Mouse (Mus musculus): ENCODE data around the gene A4galt. TPM values are rescaled to one million over a fixed set of nuclear protein-coding genes. Genes with fewer than 3 reads are reported as not detected.
A peak's percentile ranks its signal among the peaks of the same experiment; 100 is the strongest.
"Not testable (repeated sequence)": the region's sequence is repeated elsewhere in the genome, so short reads cannot be mapped to it uniquely, and the experiment has no call there.

A4galt gene
- total RNA-seq (2014; fragmentation: Nextera tagmentation) = not detected in 2 replicates
- not detected in 2 replicates for total RNA-seq (2017)

GRCm38 (mm10) chr15:83251176-83252004, at the start of gene A4galt:
TSS of gene A4galt (minus strand) at chr15:83251774.
- no peak for ATAC-seq (replicated peaks; ENCODE audit: poor library complexity, severe bottlenecking)

GRCm38 (mm10) chr15:83299916-83300582, 48.5 kb upstream of the A4galt start:
- ATAC-seq (replicated peaks; ENCODE audit: poor library complexity, severe bottlenecking) = no peak

GRCm38 (mm10) chr15:83299450-83299849, 47.9 kb upstream of the A4galt start:
- ATAC-seq (replicated peaks; ENCODE audit: poor library complexity, severe bottlenecking) = no peak

GRCm38 (mm10) chr15:83298810-83299209, 47.2 kb upstream of the A4galt start:
- no peak for ATAC-seq (replicated peaks; ENCODE audit: poor library complexity, severe bottlenecking)

GRCm38 (mm10) chr15:83298313-83298712, 46.7 kb upstream of the A4galt start:
- ATAC-seq (replicated peaks; ENCODE audit: poor library complexity, severe bottlenecking) = no peak

GRCm38 (mm10) chr15:83296771-83297311, 45.3 kb upstream of the A4galt start:
- ATAC-seq (replicated peaks; ENCODE audit: poor library complexity, severe bottlenecking) = no peak

- no peak for ATAC-seq (replicated peaks; ENCODE audit: poor library complexity, severe bottlenecking)
Observed at GRCm38 (mm10) chr15:83296050-83296449, 44.5 kb upstream of the A4galt start.

- ATAC-seq (replicated peaks; ENCODE audit: poor library complexity, severe bottlenecking) = peak; percentile 76
Observed at GRCm38 (mm10) chr15:83294954-83295353, 43.4 kb upstream of the A4galt start.

- ATAC-seq (replicated peaks; ENCODE audit: poor library complexity, severe bottlenecking) = no peak
Observed at GRCm38 (mm10) chr15:83293706-83294645, 42.4 kb upstream of the A4galt start.

GRCm38 (mm10) chr15:83293144-83293543, 41.6 kb upstream of the A4galt start:
- no peak for ATAC-seq (replicated peaks; ENCODE audit: poor library complexity, severe bottlenecking)

- no peak for ATAC-seq (replicated peaks; ENCODE audit: poor library complexity, severe bottlenecking)
Observed at GRCm38 (mm10) chr15:83292261-83293056, 40.9 kb upstream of the A4galt start.

- no peak for ATAC-seq (replicated peaks; ENCODE audit: poor library complexity, severe bottlenecking)
Observed at GRCm38 (mm10) chr15:83290899-83291298, 39.3 kb upstream of the A4galt start.

GRCm38 (mm10) chr15:83284828-83285227, 33.3 kb upstream of the A4galt start:
- no peak for ATAC-seq (replicated peaks; ENCODE audit: poor library complexity, severe bottlenecking)

- ATAC-seq (replicated peaks; ENCODE audit: poor library complexity, severe bottlenecking) = no peak
Observed at GRCm38 (mm10) chr15:83282397-83282796, 30.8 kb upstream of the A4galt start.

GRCm38 (mm10) chr15:83281303-83281702, 29.7 kb upstream of the A4galt start:
- no peak for ATAC-seq (replicated peaks; ENCODE audit: poor library complexity, severe bottlenecking)

- ATAC-seq (replicated peaks; ENCODE audit: poor library complexity, severe bottlenecking) = no peak
Observed at GRCm38 (mm10) chr15:83278579-83278978, 27.0 kb upstream of the A4galt start.

- no peak for ATAC-seq (replicated peaks; ENCODE audit: poor library complexity, severe bottlenecking)
Observed at GRCm38 (mm10) chr15:83277451-83277850, 25.9 kb upstream of the A4galt start.

- not testable (repeated sequence) for ATAC-seq (replicated peaks; ENCODE audit: poor library complexity, severe bottlenecking)
Observed at GRCm38 (mm10) chr15:83274237-83274636, 22.7 kb upstream of the A4galt start.

GRCm38 (mm10) chr15:83273017-83273416, 21.4 kb upstream of the A4galt start:
- no peak for ATAC-seq (replicated peaks; ENCODE audit: poor library complexity, severe bottlenecking)
